Mouse (Mus musculus) erythroblast, embryonic 14.5 days (primary cell): Measurements from ENCODE around the gene Fam181a. TPM values are rescaled to one million over a fixed set of nuclear protein-coding genes. Genes with fewer than 3 reads are reported as not detected.

Experiments
- H3K27me3 ChIP-seq: 2 replicates; pipeline ENCODE4 v1.6.1; 2012; ENCODE audit warnings: inconsistent platforms; ENCODE audit not compliant: control insufficient read depth
- H3K36me3 ChIP-seq: 2 replicates; pipeline ENCODE4 v1.6.1; 2012; ENCODE audit warnings: mild to moderate bottlenecking, inconsistent platforms; ENCODE audit not compliant: control insufficient read depth
- H3K4me1 ChIP-seq: 2 replicates; pipeline ENCODE4 v1.6.1; 2012; ENCODE audit warnings: inconsistent platforms; ENCODE audit not compliant: control insufficient read depth
- H3K4me3 ChIP-seq: replicated peaks from 2 replicates; pipeline ENCODE3; 2012; ENCODE audit warnings: moderate library complexity, mild to moderate bottlenecking, inconsistent platforms
- H3K9me3 ChIP-seq: 2 replicates; pipeline ENCODE4 v1.6.1; 2012; ENCODE audit warnings: low read length, inconsistent platforms, mixed read lengths; ENCODE audit not compliant: control insufficient read depth
- GATA1 ChIP-seq: IDR thresholded peaks from 2 replicates; pipeline ENCODE4 v1.6.1; 2012; ENCODE audit warnings: low read length, inconsistent platforms, mixed read lengths
- TAL1 ChIP-seq: IDR thresholded peaks from 3 replicates; pipeline ENCODE4 v1.6.1; 2012; ENCODE audit warnings: low read length, inconsistent platforms, mixed read lengths
- polyA plus RNA-seq: library from polyadenylated mRNA; stranded (reverse); fragments of >175 nt; gene quantifications from 2 replicates; pipeline ENCODE4 v1.2.3, GENCODE M21; 2012

The Fam181a gene
- polyA plus RNA-seq, 1 experiment, result not detected

- Histone ChIP-seq H3K4me3 (no peak overlapping the region), H3K27me3 (no peaks in the 10 kb centered on the region), H3K36me3 (no peaks in the 10 kb centered on the region), H3K9me3 (no peaks in the 10 kb centered on the region), H3K4me1 (no peaks in the 10 kb centered on the region)
- no peak for TF ChIP-seq GATA1
- TF ChIP-seq TAL1, result no peak
Measured at GRCm38 (mm10) chr12:103360812-103361211, 50.0 kb downstream of the Fam181a start.

DNA sequence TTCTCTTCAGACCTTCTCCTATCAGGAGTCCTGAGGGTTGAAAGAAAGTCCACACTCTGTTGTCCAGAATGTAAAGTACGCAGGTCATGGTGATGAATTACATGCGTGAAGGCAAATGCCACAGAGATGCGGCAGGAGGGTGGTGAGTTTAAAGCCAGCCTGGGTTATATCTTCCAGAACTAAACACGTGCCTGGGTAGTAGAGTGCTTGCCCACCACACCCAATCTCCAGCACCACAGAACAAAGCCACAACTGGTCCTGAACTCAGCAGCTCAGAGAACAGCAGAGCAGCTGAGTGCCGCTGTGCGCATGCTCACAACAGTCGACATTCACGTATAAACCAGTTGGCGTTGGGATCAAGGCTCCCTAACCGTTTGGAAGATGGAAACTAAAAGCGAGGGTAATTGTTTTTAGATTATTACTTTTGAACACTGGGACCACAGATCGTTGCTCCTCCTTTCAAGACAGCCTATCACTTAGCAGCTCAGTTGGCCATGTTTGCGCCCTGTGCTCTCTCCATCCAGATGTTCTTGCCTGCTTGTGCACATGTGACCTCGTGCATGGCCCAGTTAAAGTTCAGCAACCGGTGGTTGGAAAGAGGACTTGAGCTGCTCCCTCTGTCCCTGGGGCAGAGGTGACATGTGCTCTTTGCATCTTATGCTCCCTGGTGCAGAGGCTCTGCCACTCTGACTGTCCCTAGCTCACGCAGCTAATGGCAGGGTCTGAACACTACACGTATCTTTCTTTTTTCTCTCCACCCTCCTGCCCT lies 50.9 kb downstream of the Fam181a start:
- Histone ChIP-seq H3K27me3 (no peaks in the 10 kb centered on the region), H3K4me3 (no peak overlapping the region), H3K4me1 (no peaks in the 10 kb centered on the region), H3K9me3 (no peaks in the 10 kb centered on the region), H3K36me3 (no peaks in the 10 kb centered on the region)
- TF ChIP-seq TAL1 (no peak), GATA1 (no peak)

- no peaks in the 10 kb centered on the region for H3K4me1 ChIP-seq
- H3K27me3 ChIP-seq, result no peaks in the 10 kb centered on the region; the same call in 1 of the 2 replicates
- H3K36me3 ChIP-seq, result no peaks in the 10 kb centered on the region
- H3K4me3 ChIP-seq, result no peak overlapping the region
- H3K9me3 ChIP-seq, result no peaks in the 10 kb centered on the region
- TF ChIP-seq GATA1, result no peak
- no peak for TF ChIP-seq TAL1
Measured at GRCm38 (mm10) chr12:103362336-103362735, 51.6 kb downstream of the Fam181a start.

Other genes starting within 250 kb of the Fam181a start
- not detected in 2 replicates for gene Prima1, start 68.8 kb upstream of the Fam181a start, polyA plus RNA-seq
- 0.14 and 0.16 TPM in 2 replicates for gene Asb2, start 45.0 kb downstream of the Fam181a start, polyA plus RNA-seq
- gene Otub2, start 77.7 kb downstream of the Fam181a start, polyA plus RNA-seq, result 1.5 and 1.9 TPM in 2 replicates
- gene 9330161L09Rik, start 96.8 kb downstream of the Fam181a start, polyA plus RNA-seq, result not detected in 2 replicates
- gene Ddx24, start 114.9 kb downstream of the Fam181a start, polyA plus RNA-seq, result 1.9 and 3.5 TPM in 2 replicates
- gene Ifi27, start 123.2 kb downstream of the Fam181a start, polyA plus RNA-seq, result 0.08 TPM in 1 of 2 replicates, not detected in the other
- gene Ifi27l2a, start 132.7 kb downstream of the Fam181a start, polyA plus RNA-seq, result 0.15 TPM in 1 of 2 replicates, not detected in the other
- not detected in 2 replicates for gene Ifi27l2b, start 146.2 kb downstream of the Fam181a start, polyA plus RNA-seq
- not detected in 2 replicates for gene Ppp4r4, start 221.3 kb downstream of the Fam181a start, polyA plus RNA-seq